Mouse (Mus musculus) olfactory bulb, adult 2 months (tissue): ENCODE results near the gene Syt13. TPM values are rescaled to one million over a fixed set of nuclear protein-coding genes. Genes with fewer than 3 reads are reported as not detected.

Source experiments
- H3K27ac ChIP-seq: fragments of 200-500 bp; 2 replicates; pipeline ENCODE4 v1.5.1; 2012; ENCODE audit warnings: low read depth, low read length; ENCODE audit not compliant: insufficient read depth
- H3K4me1 ChIP-seq: fragments of 200-500 bp; 2 replicates; pipeline ENCODE4 v1.6.1; 2012; ENCODE audit warnings: low read length; ENCODE audit not compliant: control insufficient read depth, insufficient read depth
- H3K4me3 ChIP-seq: fragments of 200-500 bp; 2 replicates; pipeline ENCODE4 v1.5.1; 2012; ENCODE audit warnings: mild to moderate bottlenecking, low read depth, low read length, moderate library complexity; ENCODE audit not compliant: insufficient read depth
- CTCF ChIP-seq: fragments of 200-500 bp; IDR thresholded peaks from 2 replicates; pipeline ENCODE4 v1.5.1; 2012; ENCODE audit warnings: low read depth, mild to moderate bottlenecking, low read length, moderate library complexity; ENCODE audit not compliant: insufficient read depth
- POLR2A ChIP-seq: fragments of 200-500 bp; IDR thresholded peaks from 2 replicates; pipeline ENCODE4 v1.6.1; 2012; ENCODE audit warnings: mild to moderate bottlenecking, low read depth, low read length, moderate library complexity; ENCODE audit not compliant: insufficient read depth
- WGBS: fragments of 180-500 bp; shearing (Covaris S2); methylation state at CpG from one replicate; pipeline ENCODE4 v1.1.7; 2018; 5-methylcytosine and 5-hydroxymethylcytosine counted together
- polyA plus RNA-seq: library from polyadenylated mRNA; stranded (reverse); fragments of >200 nt; gene quantifications from 2 replicates; pipeline ENCODE4 v1.2.4, GENCODE M21; 2012; ENCODE audit warnings: low replicate concordance; ENCODE audit not compliant: missing spikeins, insufficient read depth, insufficient read length

Gene Syt13
- polyA plus RNA-seq, 1 experiment = not detected

- TF ChIP-seq POLR2A (no peak), CTCF (no peak)
- 63% methylated on average over 7 of the region's 7 CpGs for WGBS
- Histone ChIP-seq H3K4me3 (no peak overlapping the region), H3K27ac (no peak overlapping the region), H3K4me1 (peaks cover 25% of the 10 kb centered on the region)
Observed at GRCm38 (mm10) chr2:92917405-92918142, 2.7 kb downstream of the Syt13 start.

GRCm38 (mm10) chr2:92920709-92921108 lies 5.8 kb downstream of the Syt13 start:
- no peak overlapping the region for H3K27ac ChIP-seq
- TF ChIP-seq CTCF = no peak
- TF ChIP-seq POLR2A = no peak
- no peak overlapping the region for H3K4me3 ChIP-seq
- H3K4me1 ChIP-seq = peaks cover 15% of the 10 kb centered on the region
- WGBS = 48% methylated on average over 4 of the region's 4 CpGs

GRCm38 (mm10) chr2:92924677-92925259 lies 9.9 kb downstream of the Syt13 start:
- no peak overlapping the region for H3K4me3 ChIP-seq
- WGBS = 71% methylated on average over 6 of the region's 6 CpGs
- H3K27ac ChIP-seq = no peak overlapping the region
- peaks cover 10% of the 10 kb centered on the region for H3K4me1 ChIP-seq
- TF ChIP-seq POLR2A (no peak), CTCF (no peak)

DNA sequence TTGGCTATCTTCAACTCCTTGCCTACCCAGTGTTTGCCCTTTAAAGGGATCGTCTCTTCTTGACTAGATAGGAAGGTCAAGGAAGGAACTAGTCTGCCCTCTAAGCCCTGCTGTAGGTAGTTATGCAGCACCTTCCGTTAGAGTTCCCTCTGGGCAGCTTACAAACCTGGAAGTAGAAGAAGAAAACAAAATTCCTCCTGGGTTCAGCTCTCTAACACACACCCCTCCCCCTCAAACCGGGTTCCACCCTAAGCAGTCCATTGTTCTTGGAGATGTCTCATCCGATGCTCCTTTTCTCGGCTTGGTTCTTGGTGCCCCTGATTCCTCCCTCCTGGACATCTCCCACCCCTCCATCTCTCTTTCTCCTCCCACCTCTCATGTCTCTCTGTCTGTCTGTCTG lies 14.8 kb downstream of the Syt13 start:
- WGBS = 75% methylated on average over 5 of the region's 5 CpGs

GRCm38 (mm10) chr2:92931061-92931460 lies 16.2 kb downstream of the Syt13 start:
- TF ChIP-seq POLR2A = no peak
- no peak for TF ChIP-seq CTCF
- WGBS = 78% methylated on average over 7 of the region's 7 CpGs
- Histone ChIP-seq H3K4me3 (no peak overlapping the region), H3K27ac (no peak overlapping the region), H3K4me1 (peaks cover 15% of the 10 kb centered on the region)

More for the DNA sequence above, 14.8 kb downstream of the Syt13 start:
- no peak for TF ChIP-seq POLR2A
- no peak for TF ChIP-seq CTCF
- Histone ChIP-seq H3K4me3 (no peak overlapping the region), H3K27ac (no peak overlapping the region), H3K4me1 (peaks cover 15% of the 10 kb centered on the region)

DNA sequence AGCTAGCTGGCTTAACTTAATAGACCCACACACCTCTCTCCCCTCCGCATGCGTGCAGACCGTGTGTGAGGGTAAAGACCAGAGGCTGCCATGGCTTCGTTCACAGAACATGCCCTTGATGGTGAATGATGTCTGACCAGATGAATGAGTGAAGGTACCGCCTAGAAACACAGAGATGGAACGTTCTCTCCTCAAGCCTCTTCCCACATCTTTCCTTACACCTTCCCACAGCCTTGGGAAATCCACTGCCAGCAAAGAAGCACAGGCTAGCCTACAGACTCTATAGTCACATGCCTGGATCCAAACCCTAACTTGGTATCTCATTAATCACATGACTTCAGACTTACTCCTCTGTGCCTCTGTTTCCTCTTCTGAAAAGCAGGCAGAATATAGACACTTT lies 18.5 kb downstream of the Syt13 start:
- H3K27ac ChIP-seq = no peak overlapping the region
- peaks cover 9% of the 10 kb centered on the region for H3K4me1 ChIP-seq
- 96% methylated on average over 6 of the region's 6 CpGs for WGBS
- no peak for TF ChIP-seq POLR2A
- TF ChIP-seq CTCF = no peak
- no peak overlapping the region for H3K4me3 ChIP-seq

DNA sequence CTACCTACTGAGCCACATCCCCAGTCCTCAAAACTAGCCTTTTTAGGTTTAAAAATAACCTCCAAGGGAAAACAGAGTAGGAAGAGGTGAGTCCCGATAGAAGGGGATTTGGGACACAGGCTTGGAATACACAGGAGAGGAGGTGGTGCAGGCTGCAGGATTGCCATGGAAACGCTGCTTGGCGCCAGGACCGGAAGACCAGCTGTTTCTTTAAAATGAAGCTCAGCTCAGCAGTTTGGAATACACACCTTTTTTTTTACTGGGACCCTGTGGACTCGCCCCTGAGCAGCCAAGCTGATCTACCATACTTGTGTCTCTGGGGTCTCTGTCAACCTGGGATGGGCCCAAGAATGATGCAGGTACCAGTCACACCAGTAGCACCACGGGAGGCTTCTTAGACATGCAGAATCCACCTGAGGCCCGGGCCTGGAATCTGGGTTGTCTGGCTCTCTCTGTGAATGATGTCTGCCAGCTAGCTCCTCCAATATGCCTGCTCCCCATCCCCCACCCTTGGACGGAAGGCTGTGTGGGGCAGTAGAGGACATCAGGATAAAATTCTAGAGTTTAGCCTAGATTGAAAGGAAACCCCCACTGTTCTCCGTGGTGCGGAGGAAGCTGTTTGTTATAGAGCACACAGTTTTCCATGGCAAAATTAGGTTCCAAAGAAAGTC lies 19.5 kb downstream of the Syt13 start:
- TF ChIP-seq CTCF (no peak), POLR2A (no peak)
- 7% methylated on average over 10 of the region's 10 CpGs for WGBS
- Histone ChIP-seq H3K4me3 (no peak overlapping the region), H3K27ac (no peak overlapping the region), H3K4me1 (peaks cover 9% of the 10 kb centered on the region)

- TF ChIP-seq POLR2A (no peak), CTCF (no peak)
- WGBS = 88% methylated on average over 3 of the region's 3 CpGs
- H3K4me1 ChIP-seq = peaks cover 9% of the 10 kb centered on the region
- H3K4me3 ChIP-seq = no peak overlapping the region
- H3K27ac ChIP-seq = no peak overlapping the region
Observed at GRCm38 (mm10) chr2:92935483-92935882, 20.6 kb downstream of the Syt13 start.

DNA sequence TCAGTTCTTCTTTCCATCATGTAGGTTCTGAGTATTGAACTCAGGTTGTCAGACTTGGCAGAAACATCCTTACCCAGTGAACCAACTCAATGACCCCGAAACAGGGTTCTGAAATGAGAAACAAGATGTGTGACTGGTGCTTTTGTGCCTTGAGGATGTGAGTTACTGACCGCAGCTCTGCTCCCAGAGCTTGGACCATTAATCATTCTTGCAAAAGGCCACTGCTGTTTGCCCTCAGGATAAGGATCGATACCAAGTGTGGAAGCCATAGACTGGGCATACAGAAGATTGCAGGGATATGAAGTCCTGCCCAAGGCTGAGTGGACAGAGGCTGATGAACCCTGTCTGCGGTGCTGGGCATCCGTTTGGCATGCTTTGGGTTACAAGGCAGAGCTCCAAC lies 23.2 kb downstream of the Syt13 start:
- Histone ChIP-seq H3K4me1 (peaks cover 23% of the 10 kb centered on the region), H3K4me3 (no peak overlapping the region), H3K27ac (no peak overlapping the region)
- TF ChIP-seq CTCF (no peak), POLR2A (no peak)
- 93% methylated on average over 5 of the region's 5 CpGs for WGBS

DNA sequence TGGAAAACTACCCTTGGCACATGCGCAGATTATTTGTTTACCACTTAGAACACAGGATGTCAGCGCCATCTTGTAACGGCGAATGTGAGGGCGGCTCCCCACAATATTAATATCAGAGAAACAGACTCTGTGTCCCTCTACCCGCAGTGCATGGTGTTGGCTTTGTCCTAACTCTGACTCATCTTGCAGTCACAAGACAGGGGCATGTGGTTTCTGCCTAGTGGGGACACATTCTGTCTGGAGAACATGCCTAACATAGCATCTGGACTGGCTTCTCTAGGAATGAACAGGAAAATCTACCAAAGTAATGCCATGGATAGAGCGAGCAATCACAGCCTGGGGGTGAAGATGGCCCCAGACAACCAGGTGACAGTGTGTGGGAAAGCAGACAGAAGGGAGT lies 23.9 kb downstream of the Syt13 start:
- WGBS = 86% methylated on average over 7 of the region's 7 CpGs
- Histone ChIP-seq H3K4me1 (peaks cover 23% of the 10 kb centered on the region), H3K4me3 (no peak overlapping the region), H3K27ac (no peak overlapping the region)
- no peak for TF ChIP-seq CTCF
- TF ChIP-seq POLR2A = no peak
